Mouse (Mus musculus) testis, adult 2 months (tissue): ENCODE results near the gene Gm45623.

Experiments used
- CTCF ChIP-seq: fragments of 200-500 bp; IDR thresholded peaks from 2 replicates; pipeline ENCODE4 v1.5.1; 2012; ENCODE audit warnings: low read depth, mild to moderate bottlenecking, inconsistent platforms, low read length, moderate library complexity; ENCODE audit not compliant: control insufficient read depth, insufficient read depth, insufficient replicate concordance
- POLR2A ChIP-seq: fragments of 200-500 bp; IDR thresholded peaks from 2 replicates; pipeline ENCODE4 v1.6.1; 2012; ENCODE audit warnings: low read depth, mild to moderate bottlenecking, inconsistent platforms, low read length, moderate library complexity; ENCODE audit not compliant: control insufficient read depth

DNA sequence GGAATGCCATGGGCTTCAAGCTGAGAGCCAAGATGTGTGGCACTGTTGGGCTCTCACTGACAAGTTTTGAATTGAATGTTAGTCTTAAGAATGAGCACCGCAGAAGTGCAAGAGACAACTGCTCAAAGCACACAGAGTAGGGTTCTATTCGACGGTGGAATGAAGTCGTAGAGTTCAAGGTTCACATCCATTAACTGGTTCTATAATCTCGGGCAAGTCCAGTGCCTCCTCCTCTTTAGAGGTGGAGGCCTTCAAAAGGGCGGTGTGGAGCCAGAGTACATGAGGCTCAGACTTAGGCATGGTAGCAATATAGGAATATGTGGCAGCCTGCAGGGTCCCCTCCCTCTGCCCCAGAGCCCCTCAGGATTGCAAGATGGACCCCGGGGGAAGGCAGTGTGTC, 43.8 kb upstream of the Gm45623 start:
- no peak for TF ChIP-seq POLR2A
- no peak for TF ChIP-seq CTCF
